In genomic region chr10:86334581-86334980, GRCm38 (mm10) we compare ENCODE assay signal across 26 mouse cellular contexts. TPM values are rescaled to one million over a fixed set of nuclear protein-coding genes. Genes with fewer than 3 reads are reported as not detected.
DNase-seq lines count a peak whose midpoint lies in the region; ATAC-seq lines count a peak whose summit lies in the region.
"Had no signal": no experiment of that assay in that cellular context is flagged by ENCODE, and none has a peak within 500 bp of the region (broad histone marks: within the 10 kb centered on the region; RNA-seq: fewer than 3 reads in every experiment).

No protein-coding gene starts in this region.

- ATAC-seq in liver, embryonic 12.5 days = no peak
- no peak for ATAC-seq in forebrain, embryonic 13.5 days
- ATAC-seq: activated CD4-positive, CD25-positive, alpha-beta regulatory T cell, adult 4 months; CD4-positive, CD25-positive, alpha-beta regulatory T cell, adult 4 months; hindbrain, postnatal 0 days had no signal

- H3K4me2 ChIP-seq in liver, embryonic 12.5 days = no peak overlapping the region
- H3K4me2 ChIP-seq in forebrain, embryonic 13.5 days = no peak overlapping the region
- H3K4me2 ChIP-seq: embryonic facial prominence, embryonic 15.5 days; heart, embryonic 12.5 days; lung, embryonic 14.5 days; midbrain, embryonic 12.5 days; neural tube, embryonic 13.5 days; stomach, embryonic 15.5 days had no signal

- peaks cover 75% of the 10 kb centered on the region for H3K4me1 ChIP-seq in liver, embryonic 12.5 days
- peaks cover 7% of the 10 kb centered on the region; the same call in 1 of the 2 replicates for H3K4me1 ChIP-seq in forebrain, embryonic 13.5 days

- WGBS in liver, embryonic 12.5 days (ENCODE audit: insufficient replicate concordance) = 62% methylated on average over 8 of the region's 8 CpGs
- 55% methylated on average over 8 of the region's 8 CpGs for WGBS in forebrain, embryonic 13.5 days

- H3K4me3 ChIP-seq in liver, embryonic 12.5 days = no peak overlapping the region
- no peak overlapping the region for H3K4me3 ChIP-seq in forebrain, embryonic 13.5 days
- H3K4me3 ChIP-seq: embryonic facial prominence, embryonic 15.5 days; forebrain, embryonic 10.5 days; heart, embryonic 12.5 days; layer of hippocampus, adult 2 months; midbrain, embryonic 12.5 days; neural tube, embryonic 13.5 days; stomach, embryonic 15.5 days had no signal

- 0 out of 2 replicates have a peak, but pooled peaks cover 3% of the 10 kb centered on the region for H3K27me3 ChIP-seq in liver, embryonic 12.5 days (replicated peaks)
- H3K27me3 ChIP-seq in forebrain, embryonic 13.5 days = no peaks in the 10 kb centered on the region
- H3K27me3 ChIP-seq: embryonic facial prominence, embryonic 15.5 days; heart, embryonic 12.5 days; midbrain, embryonic 12.5 days; neural tube, embryonic 13.5 days; stomach, embryonic 15.5 days had no signal

- peak; percentile 44 to 68 for DNase-seq in adrenal gland, adult (ENCODE audit: inconsistent age in 2 of 2, low spot score in 1 of 2)
- DNase-seq in adrenal gland, adult 2 months = no peak
- no peak for DNase-seq in liver
- DNase-seq in embryo, embryonic 9.5 days (ENCODE audit: extremely low spot score) = peak; percentile 70
- DNase-seq in yolk sac, embryonic 10.5 days (ENCODE audit: low spot score) = peak; percentile 57
- no peak for DNase-seq in ovary, postnatal 36 days (ENCODE audit: low spot score)
- DNase-seq: cerebellum, adult 2 months; heart, postnatal 14 days; kidney, adult 18-20 months; kidney, postnatal 14 days; lung, postnatal 4 days; right cerebral cortex, postnatal 25 days had no signal

- H3K36me3 ChIP-seq in liver, embryonic 12.5 days = no peaks in the 10 kb centered on the region
- no peaks in the 10 kb centered on the region for H3K36me3 ChIP-seq in forebrain, embryonic 13.5 days (ENCODE audit: poor library complexity, severe bottlenecking)
- H3K36me3 ChIP-seq: embryonic facial prominence, embryonic 15.5 days; forebrain, embryonic 10.5 days; heart, embryonic 12.5 days; midbrain, embryonic 12.5 days; neural tube, embryonic 13.5 days; stomach, embryonic 15.5 days had no signal

- H3K9me3 ChIP-seq in liver, embryonic 12.5 days (replicated peaks) = no peaks in the 10 kb centered on the region
- no peaks in the 10 kb centered on the region for H3K9me3 ChIP-seq in forebrain, embryonic 13.5 days (replicated peaks)
- H3K9me3 ChIP-seq: embryonic facial prominence, embryonic 15.5 days; forebrain, embryonic 10.5 days; heart, embryonic 12.5 days; midbrain, embryonic 12.5 days; neural tube, embryonic 13.5 days; stomach, embryonic 15.5 days had no signal

- H3K9ac ChIP-seq in liver, embryonic 12.5 days = 0 out of 2 replicates have a peak overlapping the region, but pooled peaks have one; percentile 25
- H3K9ac ChIP-seq in forebrain, embryonic 13.5 days = no peak overlapping the region
- H3K9ac ChIP-seq: embryonic facial prominence, embryonic 15.5 days; heart, embryonic 12.5 days; lung, embryonic 14.5 days; midbrain, embryonic 12.5 days; neural tube, embryonic 13.5 days; stomach, embryonic 15.5 days had no signal

- peak overlapping the region; percentile 51; the same call in 1 of the 2 replicates for H3K27ac ChIP-seq in liver, embryonic 12.5 days
- no peak overlapping the region for H3K27ac ChIP-seq in forebrain, embryonic 13.5 days
- H3K27ac ChIP-seq: embryonic facial prominence, embryonic 15.5 days; forebrain, embryonic 10.5 days; hindbrain, postnatal 0 days; layer of hippocampus, adult 2 months; midbrain, embryonic 12.5 days; neural tube, embryonic 13.5 days; stomach, embryonic 15.5 days had no signal

RNA-seq across cellular contexts. Expression of gene Timp3, which starts 34.4 kb away (rescaled TPM):
- total RNA-seq in adrenal gland, adult 2 months (2021) = 100 to 1,000 TPM; 424 to 599 TPM
- 590 and 604 TPM in 2 replicates for polyA plus RNA-seq in adrenal gland, adult 2 months (2012; rRNA removed)
- 16.3 and 17.0 TPM in 2 replicates for polyA plus RNA-seq in liver, embryonic 12.5 days (2016; fragmentation: Nextera tagmentation; extraction: Ambion mirVana)
- 13.3 and 13.6 TPM in 2 replicates for polyA plus RNA-seq in forebrain, embryonic 13.5 days (2015; fragmentation: Nextera tagmentation; extraction: Ambion mirVana)
- total RNA-seq: monocyte, adult 5-6 weeks had no signal
- polyA plus RNA-seq: activated CD4-positive, CD25-positive, alpha-beta regulatory T cell, adult 4 months; CD4-positive, CD25-positive, alpha-beta regulatory T cell, adult 4 months had no signal

Comparison
In these comparisons a context has a peak if more than half of its experiments do, and no peak if none do; other contexts are left out.
1. DNase-seq: peak in adrenal gland, adult (2 of 2), embryo, embryonic 9.5 days (single experiment) and yolk sac, embryonic 10.5 days (single experiment); none in adrenal gland, adult 2 months (single experiment), liver (single experiment) and ovary, postnatal 36 days (single experiment).
2. RNA of gene Timp3, which starts 34.4 kb away (polyA plus RNA-seq): 590 to 604 TPM in adrenal gland, adult 2 months; 16.3 to 17.0 TPM in liver, embryonic 12.5 days and 13.3 to 13.6 TPM in forebrain, embryonic 13.5 days; every median in the first group is over 10 times any median in the second.